Mouse (Mus musculus) natural killer cell, adult 2 months (primary cell): ENCODE measurements around the gene Gm20388.

Experiments
- DNase-seq, 2 experiments: peaks; one replicate each; pipeline ENCODE4 v3.0.0; 2022; ENCODE audit warnings: low spot score in 2 of 2

Gene Gm20388

DNA sequence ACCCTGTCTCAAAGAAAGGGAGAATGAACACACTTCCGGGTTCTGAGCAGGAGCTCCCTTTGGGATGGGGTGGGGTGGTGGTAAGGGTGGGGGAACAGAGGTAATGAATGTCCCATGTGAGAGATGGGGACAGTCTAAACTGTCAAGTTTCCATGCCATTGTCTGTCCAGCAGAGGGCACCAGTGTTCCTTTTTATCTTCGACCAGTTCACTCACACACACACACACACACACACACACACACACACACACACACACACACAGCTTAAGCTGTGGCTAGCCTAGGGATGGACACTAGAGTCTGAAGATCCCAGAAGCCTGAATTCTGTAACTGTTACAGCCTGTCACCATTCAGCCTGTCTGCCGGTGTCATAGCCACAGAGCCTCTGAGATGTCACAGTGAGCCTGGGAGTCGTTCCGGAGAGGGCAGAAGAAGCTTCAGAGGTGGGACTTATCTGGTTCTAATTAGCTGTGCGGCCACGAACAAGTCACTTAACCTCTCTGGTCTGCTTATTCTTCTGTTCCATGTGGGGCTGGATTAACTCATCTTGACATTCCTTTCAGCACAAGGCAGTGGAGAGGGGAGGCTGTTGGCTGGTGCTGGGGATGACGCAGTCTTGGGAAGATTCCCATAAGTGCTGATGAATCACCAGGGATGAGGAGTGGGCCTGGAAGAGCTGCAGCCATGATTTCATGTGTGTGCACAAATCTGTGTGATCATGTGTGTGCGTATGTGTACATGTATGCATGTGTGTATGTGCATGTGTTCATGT is 910.9 kb downstream of the Gm20388 start:
- DNase-seq = peak; percentile 57 to 68

DNA sequence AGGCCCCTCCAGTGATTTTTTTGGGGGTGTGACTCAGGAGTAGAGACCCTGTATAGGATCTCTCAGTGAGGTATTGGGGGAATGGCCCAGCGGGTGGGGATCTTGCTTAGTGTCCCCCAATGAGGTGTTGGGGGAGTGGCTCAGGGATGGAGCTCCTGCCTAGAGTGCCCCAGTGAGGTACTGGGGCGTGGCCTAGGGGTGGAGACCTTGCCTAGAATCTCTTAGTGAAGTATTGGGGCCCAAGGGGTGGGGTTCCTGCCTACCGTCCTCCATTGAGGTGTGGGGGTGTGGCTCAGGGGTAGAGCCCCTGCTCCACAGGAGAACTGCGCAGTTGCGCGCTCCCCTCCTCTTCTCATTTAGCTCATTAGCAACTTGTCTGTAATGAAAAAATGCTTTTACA is 912.7 kb downstream of the Gm20388 start:
- DNase-seq = no peak

DNA sequence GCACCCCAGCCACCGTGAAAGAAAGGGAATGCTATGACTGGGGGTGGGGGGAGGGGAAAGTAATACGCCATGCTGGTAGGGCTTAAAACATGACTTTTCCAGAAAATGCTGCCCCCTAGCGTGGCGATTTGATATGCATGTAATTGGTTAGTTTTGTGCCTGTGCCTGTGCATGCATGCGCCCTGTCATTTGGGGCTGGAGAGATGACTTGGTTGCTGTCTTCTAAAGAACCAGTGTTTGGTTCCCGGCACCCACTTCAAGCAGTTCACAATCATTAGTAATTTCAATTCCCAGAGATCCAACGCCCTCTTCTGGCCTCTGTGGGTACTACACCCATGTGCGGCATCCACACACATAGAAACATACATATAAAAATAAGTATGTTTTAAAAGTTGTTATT is 913.2 kb downstream of the Gm20388 start:
- DNase-seq = no peak

DNA sequence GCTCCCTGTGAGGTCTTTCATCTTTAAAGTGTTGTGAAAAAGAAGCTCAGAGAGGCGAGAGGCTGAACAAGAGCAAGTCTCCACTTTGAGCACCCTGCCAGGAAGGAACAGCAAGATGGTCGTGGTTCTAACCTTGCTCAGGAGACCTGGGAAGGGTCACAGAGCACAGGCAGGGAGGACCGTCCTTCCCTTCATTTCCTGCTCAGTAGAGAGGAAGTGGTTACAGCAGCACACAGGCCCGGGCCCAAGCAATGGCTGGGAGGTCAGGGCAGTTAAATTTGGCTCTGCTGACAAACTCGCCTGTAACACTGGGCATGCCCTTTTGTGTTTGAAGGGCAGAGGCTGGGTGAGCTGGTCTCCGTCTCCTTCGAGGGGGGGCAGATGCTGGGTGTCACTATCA is 914.0 kb downstream of the Gm20388 start:
- DNase-seq = peak in 1 of 2 experiments; percentile 32

DNA sequence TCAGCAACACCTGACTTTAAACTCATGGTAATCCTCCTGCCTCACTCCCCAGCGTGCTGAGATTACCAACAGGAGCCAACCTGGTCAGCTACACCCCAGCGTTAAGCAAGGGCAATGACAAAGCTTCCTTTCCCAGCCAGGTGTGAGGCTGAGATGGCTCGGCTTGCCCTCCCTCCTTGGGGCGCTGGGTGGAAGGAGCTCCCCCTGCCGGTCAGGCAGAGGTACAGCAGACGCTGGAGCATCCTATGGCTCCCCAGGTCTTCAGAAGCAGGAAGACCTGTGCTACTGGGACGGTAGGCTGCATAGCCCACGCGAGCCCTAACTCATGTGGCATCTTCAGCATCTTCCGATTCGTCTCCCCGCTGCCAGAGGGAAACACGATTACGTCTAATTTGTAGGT is 917.6 kb downstream of the Gm20388 start:
- DNase-seq = peak; percentile 65 to 69

DNA sequence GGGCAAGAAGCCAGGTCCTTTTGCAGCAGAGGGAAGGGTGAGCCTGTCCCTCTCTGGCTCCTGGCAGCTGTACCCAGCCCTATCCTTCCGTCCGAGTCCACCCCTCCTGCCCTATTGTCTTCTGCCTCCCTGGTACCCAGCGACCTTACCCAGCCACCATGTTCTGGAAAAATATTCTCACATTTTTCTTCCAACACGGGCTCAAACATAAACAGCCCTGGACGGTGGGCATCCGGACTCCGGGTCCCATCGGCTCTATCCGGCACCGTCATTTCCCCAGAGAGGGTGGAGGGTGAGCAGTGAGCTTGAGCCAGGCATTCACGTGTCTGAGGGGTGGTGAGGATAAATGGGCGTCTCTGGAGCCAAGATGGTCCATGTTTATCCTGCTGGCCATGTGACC is 920.0 kb downstream of the Gm20388 start:
- DNase-seq = no peak

DNA sequence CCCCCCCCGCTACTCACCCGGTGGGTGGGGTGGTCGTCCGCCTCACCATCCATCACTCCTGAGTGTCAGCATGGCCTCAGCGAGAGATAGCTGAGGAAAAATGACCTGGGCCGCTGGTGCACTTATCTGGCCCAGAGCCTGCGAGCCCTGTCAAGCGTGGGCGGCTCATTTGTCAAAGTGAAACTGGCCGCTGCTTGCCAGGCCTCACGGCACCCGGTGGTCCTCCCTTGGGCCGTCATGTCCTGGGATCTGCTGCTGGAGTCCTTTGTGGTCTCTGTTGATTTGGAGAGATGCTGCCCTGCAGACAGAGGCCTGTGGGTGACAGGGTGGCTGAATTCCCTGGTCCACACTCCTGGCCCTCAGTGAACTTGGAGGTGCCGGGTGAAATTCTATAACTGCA is 921.4 kb downstream of the Gm20388 start:
- DNase-seq = peak in 1 of 2 experiments; percentile 21

DNA sequence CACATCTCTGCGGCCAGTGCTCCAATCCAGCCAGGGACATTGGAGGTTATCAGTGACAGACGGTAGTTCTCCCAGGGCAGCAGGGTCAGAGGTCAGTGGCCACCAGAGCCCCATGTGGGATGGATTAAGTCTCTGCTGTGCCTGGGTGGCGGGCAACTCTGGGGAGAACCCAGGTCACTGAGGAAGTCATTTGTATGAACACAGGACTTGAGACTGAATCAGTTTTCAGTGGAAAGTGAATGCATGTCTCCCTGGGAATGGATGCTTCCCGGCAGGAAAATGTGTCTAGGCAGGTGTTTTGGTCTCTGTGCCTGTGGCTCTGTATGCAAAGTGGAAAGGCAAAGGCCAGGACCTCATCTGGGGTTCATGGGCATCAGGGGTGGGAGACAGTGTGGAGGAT is 922.6 kb downstream of the Gm20388 start:
- DNase-seq = no peak

DNA sequence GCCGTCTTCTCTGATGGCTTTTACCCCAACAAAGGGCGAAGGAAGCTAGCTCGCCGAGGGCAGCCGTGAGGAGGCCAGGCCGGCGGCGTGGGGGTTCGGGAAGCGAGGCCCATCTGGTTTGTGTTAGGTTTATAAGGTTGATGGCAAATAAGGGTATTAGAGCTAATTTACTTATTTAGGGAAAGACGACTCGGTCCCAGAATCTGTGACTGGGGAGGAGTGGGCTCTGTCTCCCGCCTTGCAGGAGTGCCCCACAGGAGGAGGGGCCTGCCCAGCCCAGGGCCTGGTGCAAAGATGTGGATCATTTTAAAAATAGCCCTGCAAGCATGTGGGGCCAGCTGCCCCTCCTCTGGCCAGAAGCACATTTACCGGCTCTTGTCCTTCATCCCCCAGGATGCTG is 928.4 kb downstream of the Gm20388 start:
- no peak for DNase-seq

DNA sequence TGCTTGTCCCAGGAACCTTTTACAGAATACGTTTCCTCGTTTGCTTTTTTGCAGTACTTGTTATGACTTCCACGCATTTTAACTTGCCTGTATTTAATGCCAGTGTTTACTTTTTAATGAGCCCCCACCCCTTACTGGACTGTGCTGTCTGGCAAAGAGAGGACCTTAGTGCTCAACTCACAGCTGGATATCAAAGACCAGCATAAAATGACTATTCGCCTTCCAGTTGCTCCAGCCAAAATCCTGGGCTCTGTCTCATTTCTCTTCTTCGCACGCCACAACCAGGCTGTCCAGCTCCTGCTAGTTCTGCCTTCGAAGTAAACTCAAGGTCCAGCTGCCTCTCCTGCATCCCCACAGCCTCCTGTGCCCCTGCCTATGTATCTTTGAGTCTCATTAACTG is 932.4 kb downstream of the Gm20388 start:
- DNase-seq = no peak

DNA sequence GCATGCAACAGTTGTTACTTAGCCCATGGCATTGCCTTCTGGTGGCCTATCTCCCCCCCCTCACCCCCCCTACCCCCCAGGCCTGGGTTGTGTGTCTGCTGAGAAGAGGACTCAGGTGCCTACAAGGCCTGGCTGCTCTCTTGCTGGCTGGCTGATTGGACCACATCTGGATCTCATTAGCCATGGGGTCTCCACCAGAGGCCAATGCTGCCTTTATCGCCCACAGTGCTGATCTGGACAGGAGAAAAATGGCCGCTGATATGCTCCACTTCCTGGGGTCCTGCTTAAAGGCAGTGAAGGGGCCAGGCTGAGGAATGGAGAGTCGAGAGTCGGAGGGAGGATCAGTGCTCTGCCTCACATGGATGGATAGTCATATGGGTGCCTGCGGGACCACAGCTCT is 935.4 kb downstream of the Gm20388 start:
- no peak for DNase-seq

DNA sequence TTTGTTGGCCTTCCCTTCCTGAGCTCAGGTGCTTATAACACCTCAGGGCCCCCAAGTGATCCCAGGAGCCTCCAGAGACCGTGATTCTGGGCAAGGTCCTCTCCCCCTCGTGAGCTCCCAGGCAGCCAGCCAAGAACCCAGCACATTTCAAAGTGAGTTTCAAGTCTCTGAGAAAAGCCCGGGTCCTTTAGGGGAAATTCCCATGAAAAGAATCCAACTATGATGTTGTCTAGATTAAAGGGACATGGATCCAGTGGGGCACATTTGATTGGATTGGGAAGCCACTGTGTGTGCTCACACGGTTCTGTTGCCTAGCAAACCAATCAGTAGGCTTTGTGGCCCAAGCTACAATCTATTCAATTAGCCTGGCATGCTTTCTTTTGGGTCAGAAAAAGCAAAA is 936.6 kb downstream of the Gm20388 start:
- DNase-seq = no peak

DNA sequence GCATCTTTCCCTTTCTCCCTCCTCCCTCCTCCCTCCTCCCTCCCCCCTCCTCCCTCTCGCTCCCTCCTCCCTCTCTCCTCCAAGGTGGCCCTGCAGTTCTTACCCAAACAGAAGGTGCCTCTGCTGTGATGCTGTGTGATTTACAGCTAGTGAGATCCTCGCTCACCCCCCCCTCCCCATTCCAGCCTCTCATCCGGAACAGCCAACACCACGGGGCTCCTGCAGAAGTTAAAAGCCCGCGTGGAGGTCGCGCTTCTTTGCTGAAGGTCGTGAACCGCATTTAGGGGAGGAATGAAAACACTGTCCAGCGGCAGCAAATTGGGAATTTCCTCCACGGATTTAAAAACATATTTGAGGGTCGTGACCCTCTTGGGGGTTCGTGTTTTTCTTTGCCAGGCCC is 937.1 kb downstream of the Gm20388 start:
- DNase-seq = no peak

DNA sequence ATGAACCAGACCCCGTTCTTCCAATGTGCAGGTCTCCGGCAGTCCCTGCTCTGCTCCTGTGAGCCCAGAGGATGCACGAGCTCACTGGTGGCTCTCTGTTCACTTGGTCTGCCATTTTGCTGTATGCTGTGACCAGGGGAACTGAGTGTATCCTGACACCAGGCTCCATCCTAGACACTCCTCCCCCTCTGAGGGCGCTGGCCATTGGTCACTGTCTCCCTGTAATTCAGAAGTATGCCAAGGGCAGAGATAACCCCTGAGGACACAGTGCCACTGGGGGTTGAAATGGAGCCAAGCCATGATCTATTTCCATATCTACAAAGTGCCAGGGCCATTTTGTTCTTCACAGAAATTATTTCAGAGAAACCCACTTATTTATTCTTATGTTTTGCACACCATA is 937.8 kb downstream of the Gm20388 start:
- DNase-seq = no peak

DNA sequence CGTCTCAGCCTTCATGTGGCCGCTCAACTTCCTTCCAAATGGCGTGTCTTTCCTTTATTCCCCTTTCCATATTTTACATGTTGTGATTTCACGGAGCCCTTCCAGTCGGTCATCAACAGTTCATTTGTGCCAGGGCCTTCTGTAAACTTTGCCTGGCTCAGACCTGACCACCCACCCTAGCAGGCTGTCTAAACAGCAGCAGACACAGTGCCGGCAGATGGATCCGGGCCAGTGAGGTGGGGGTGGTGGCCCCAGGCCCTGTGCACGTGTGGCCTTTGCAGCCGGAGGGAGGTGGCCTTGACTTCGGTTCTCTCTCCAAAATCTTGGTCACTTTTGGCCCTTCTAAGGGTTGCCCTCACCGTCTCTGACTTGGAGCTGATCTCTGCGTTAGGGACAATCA is 940.8 kb downstream of the Gm20388 start:
- no peak for DNase-seq

DNA sequence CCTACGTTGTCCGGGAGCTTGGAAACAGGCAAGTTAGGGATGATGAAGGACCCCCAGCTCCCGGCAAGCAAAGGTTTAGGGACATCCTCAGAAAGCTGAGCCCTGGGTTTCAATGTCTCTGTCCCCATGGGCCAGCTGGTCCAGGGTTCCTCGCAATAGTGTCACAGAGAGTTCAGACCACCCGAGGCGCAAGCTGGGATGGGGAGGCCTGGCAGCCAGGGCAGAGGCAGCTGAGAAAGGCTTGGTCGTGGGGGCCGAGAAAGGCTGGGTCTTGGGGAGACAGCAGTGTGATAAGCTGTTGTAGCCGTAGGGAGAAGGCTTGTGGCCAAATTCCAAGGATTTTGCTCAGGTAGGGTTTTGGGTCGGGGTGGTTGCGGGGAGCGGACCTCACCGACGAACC is 949.2 kb downstream of the Gm20388 start:
- DNase-seq = no peak

DNA sequence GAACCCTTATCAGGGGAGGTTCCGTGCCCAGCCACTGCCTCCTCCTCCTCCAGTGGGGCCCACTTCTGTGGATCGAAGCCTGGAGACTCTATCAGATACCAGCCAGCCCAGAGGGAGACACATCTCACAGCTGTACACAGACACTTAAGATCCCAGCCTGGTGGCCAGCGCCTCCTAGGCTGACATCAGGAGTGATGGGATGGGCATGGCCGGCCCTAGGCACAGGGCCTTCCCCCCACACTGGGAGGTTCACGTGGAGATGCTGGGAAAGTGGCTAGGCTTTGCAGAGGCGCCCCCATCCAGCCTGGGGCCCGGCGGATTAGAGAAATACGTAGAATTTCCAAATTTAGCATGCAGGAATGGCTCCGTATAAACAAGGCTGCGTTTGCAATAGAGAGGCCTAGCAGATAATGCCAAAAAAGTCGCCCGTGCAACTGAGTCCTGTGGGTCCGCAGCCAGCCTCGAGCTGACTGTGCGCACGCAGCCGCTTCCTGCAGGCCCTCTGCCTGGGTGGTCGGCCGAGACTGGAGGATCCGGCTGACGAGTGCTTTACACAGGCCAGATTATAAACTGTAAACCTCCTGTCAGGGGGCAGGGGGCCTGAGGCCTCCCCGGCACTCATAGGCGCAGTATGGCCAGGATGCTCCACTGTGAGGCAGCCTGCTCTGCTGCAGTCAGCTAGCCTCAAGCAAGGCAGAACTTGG is 949.9 kb downstream of the Gm20388 start:
- no peak for DNase-seq

DNA sequence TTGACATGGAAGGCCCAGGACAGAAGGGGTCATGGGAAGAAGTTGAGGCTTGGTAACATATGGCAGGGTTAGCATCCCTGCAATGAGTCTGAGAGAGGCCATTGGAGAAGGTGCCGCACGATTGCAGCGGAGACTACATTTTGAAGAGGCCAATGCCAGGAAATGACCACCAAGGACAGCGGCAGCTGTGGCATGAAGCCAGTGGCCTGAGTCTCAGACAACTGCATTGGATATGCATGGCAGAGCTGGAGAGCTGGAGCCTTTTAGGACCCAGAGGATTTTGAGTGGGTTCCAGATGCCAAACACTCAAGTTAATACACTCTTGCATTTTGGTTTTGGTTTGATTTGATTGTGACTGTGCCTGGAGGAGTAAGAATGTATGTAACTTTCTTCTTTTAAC is 953.0 kb downstream of the Gm20388 start:
- no peak for DNase-seq

DNA sequence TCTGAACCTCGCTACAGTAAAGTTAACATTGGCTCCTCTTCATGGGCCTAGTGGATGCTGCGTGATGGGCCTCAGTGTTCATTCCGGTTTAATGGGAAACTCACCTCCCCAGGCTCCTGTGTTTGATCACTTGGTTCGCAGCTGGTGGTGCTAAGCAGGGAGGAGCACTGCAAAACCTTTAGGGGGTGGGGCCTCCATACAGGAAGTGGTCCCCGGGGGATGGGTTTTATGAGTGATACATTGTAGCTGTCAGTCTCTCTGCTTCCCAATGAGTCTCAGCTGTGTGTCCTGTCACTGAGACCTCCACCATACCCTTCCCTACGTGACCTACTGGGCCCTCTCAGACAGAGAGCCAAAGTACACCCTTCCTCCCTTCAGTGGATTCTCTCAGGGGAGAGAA is 956.7 kb downstream of the Gm20388 start:
- no peak for DNase-seq

DNA sequence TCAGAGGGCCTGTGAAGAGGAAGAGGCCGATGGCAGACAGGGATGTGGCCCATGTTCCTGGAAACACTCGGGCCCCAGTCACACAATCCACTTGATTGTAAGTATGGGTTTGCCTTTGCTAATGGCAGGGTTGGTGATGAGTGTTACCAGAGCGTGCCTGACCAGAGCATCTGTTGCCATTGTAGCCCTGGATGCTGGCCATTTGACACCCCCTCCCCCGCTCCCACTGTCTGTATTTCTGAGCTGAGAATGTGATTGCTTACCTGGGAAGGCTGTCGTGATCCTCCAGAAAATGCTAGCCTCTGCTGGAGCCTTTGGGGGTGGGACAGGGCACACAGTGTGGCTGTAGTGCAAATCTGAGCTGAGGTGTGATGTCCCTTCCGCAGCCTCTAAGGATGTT is 962.0 kb downstream of the Gm20388 start:
- DNase-seq = no peak

DNA sequence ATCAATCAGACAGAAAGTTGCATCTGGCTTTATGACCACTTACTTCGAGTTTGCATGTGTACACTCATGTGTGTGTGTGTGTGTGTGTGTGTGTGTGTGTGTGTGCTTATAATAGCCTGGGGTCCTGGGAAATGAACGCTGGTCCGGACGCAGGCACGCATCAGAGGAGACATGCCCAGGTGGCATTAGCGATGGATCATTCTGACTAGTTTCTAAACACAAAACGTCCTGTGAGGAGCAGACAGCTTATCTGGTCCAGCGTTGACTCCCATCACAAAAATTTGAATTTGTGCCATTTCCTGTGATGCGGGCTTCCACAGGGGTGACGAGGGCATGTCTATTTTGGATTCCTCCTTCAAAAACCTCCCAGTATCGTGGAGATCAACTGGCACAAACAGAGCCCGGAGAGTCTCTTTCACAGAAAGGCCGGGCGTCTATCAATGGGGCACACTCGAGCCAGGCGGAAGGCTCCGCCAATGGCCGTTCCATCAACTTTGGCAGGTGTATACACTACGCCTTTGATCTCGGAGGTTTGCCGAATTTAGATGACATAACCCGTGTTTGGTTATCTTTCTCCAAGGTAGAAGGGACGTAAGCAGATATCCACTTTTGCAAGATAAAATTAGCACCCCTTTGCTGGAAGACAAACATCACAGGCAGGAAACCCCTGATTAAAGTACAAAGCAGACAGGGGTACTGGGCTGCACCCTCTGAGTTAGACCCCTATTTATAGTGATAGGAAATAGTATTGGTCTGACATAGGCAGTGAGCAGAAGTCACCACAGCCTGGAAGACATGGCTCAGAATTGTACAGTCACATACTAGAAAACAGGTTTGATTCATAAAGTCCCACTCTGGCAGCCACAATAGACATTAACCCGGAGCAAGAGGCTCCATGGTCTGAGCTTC is 965.6 kb downstream of the Gm20388 start:
- DNase-seq = no peak

DNA sequence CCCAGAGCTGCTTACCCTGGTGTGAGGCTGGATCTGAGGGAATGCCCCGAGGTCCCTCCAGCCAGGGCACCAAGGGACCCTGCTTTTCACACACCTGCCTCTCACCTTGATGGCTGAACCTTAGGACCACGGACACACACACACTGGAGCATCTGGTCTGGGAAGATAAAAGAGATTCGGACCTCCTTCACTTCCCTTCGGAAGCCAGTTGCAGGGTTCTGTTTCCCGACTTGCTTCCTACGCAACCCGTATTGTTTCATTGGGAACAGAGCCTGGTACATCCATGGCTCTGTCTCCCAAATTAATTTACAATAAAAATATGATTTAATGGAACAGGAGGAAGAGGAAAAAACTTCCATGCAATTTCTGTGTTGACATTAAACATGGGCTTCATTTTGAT is 966.4 kb downstream of the Gm20388 start:
- no peak for DNase-seq

DNA sequence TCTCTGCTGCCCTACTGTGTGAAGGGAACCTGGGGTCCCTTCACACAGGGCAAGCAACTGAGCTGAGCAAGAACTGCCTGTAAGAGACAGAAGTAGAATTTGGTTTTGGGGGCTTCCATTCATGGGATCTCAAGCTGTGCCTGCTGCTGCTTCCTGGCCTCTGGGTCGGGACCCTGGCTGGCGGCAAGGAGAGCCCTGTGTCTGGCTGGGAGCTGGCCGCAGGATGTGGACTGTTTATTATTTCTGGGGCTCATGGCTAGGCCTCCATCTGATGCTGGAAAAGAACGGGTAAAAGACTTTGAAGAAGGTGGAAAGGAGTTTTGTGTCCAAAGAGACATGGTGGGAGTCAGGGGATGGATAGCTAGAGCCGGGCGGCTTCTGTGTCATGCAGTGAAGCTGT is 969.3 kb downstream of the Gm20388 start:
- DNase-seq = no peak
